Mouse (Mus musculus) stomach, postnatal 0 days (tissue): ENCODE results near the gene Cox15.

Experiments
- CTCF ChIP-seq: IDR thresholded peaks from 2 replicates; pipeline ENCODE4 v1.5.1; 2016; ENCODE audit warnings: antibody characterized with exemption, low read depth, mild to moderate bottlenecking, moderate library complexity
- EP300 ChIP-seq: optimal IDR thresholded peaks from 2 replicates; pipeline ENCODE3; 2016; ENCODE audit warnings: antibody characterized with exemption

- no peak for TF ChIP-seq CTCF
- TF ChIP-seq EP300: no peak
Observed at GRCm38 (mm10) chr19:43723501-43723900, 29.3 kb downstream of the Cox15 start.
